Mouse (Mus musculus) adrenal gland, adult 2 months (tissue): ENCODE data around the gene 4930563M21Rik. TPM values are rescaled to one million over a fixed set of nuclear protein-coding genes. Genes with fewer than 3 reads are reported as not detected.
A peak's percentile ranks its signal among the peaks of the same experiment; 100 is the strongest.
"Not testable (repeated sequence)": the region's sequence is repeated elsewhere in the genome, so short reads cannot be mapped to it uniquely, and the experiment has no call there.

ENCODE experiments used
- DNase-seq: peaks from one replicate; pipeline ENCODE4 v3.0.0; 2021
- long read RNA-seq: library from polyadenylated mRNA; stranded (forward); transcript quantifications from one replicate; pipeline ENCODE4 v2.0.0, GENCODE M21; 2021
- polyA plus RNA-seq: library from polyadenylated mRNA; depleted of rRNA; stranded (reverse); fragments of >200 nt; gene quantifications from 2 replicates; pipeline ENCODE4 v1.2.3, GENCODE M21; 2012; rRNA removed
- total RNA-seq, 2 experiments: library from RNA; stranded (reverse); gene quantifications; 2 replicates each; pipeline ENCODE4 v1.2.3; 2021

Gene 4930563M21Rik
- not detected for total RNA-seq
- not detected in 2 replicates for polyA plus RNA-seq
- long read RNA-seq = 0 reads

DNA sequence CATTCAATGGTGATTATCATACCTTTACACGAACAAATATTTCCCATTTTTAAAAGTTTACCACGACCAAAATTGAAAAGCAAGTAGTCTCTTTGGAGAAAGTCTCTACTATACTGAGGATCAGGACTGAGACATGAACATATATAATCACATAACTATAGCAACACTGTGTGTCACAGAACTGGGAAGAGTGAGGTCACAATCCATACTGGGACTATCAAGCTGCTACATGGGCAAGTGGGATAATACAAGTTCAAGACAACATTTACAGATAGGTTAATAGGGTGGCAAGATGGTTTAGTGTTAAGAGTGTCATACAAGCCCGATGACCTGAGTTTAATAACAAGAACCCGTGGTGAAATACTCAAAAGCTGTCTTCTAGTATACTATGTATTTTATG, at the start of gene 4930563M21Rik:
Gene 4930563M21Rik, minus strand, starts transcription at position 101 of the 400 bp plus-strand sequence.
- DNase-seq = no peak

DNA sequence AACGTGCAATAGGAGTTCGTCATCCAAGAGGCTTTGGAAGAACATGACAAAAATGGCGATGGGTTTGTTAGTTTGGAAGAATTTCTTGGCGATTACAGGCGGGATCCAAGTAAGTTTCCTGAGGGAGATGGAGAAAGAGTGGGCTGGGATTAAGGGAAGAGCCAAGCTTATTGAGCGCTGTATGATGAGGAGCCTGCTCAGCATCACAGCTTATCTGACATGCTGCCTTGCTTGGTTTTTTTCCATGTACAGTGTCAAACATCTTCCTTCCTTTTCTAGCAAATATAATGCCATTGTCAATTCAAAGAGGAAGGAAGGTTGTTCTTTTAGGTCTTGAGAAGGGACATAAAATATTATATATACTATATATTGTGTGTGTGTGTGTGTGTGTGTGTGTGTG, 45.8 kb upstream of the 4930563M21Rik start:
- DNase-seq = no peak

DNA sequence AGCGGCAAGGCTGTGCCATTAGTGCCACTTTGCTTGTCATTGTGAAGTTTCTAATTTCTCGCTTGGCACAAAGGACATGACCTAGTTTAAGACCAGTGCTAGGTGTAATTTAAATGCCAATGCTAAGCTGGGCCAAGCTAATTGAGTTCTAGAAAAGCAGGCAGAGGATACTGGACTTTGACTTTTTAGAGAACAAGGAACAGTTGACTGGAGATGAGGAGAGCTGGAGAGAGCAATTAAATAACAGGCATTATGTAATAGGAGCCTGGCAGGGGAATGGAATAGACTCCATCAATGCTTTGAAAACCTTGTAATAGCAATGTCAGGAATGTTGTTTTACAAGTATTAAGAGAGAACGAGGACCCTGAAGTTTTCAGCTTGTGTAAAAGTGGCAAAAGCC, 43.4 kb upstream of the 4930563M21Rik start:
- DNase-seq = no peak

DNA sequence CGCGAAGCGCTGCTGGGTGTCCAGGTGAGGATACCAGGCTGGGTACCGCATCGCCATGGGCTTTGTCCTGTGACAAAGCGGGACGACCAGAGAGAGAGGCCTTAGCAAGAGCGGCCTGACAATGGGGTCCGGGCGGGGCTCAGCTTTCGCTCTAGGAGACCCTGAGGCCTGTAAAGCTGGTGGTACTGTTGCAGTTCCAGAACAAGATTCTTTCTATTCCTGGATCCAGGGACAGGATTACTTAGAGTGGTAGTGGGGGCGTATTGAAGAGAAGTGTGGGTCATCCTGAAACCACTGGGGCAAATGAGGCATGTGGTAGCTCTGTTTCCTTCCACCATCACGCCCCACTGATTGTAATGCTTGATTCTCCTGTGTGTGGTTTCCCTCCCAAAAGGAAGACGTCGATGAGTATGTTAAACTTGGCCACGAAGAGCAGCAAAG, 31.9 kb upstream of the 4930563M21Rik start:
- no peak for DNase-seq

DNA sequence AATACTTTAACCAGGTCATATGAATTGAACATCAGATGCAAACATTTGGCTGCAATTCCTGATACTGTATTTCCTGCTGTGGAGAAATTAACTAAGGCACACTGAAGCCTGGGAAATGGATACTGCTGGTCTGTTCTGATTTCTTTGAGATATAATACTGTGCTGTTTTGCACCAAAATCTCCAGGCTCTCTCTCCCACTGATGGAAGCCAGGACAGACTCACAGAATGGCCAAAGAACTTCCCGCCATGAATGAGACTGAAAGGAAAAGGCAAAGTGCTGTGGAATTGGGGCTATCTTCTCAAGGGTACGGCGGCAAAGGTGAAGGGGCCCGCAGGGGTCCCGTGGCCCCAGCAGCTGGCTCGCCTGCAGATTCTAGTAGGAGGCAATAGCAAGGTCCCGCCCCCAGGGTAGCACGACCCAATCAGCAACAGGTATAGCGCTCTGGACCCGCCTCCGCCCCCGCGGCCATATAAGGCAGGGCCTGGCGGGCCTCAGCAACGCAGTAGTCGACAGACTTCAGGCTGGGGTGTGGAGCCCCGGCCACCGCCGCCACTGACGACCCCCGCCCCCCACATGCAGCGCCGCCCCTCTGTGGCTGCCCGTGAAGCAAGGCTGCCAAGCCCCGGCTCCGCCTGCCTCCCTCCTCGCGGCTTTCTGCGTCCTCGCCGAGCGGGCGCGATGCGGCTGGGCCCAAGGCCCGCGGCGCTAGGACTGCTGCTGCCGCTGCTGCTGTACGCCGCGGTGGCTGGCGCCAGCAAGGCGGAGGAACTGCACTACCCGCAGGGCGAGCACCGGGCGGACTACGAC, 31.2 kb upstream of the 4930563M21Rik start, which contains the start of gene Rcn2:
Gene Rcn2, plus strand, starts transcription at position 474 of the 809 bp plus-strand sequence.
- DNase-seq = peak; percentile 98

DNA sequence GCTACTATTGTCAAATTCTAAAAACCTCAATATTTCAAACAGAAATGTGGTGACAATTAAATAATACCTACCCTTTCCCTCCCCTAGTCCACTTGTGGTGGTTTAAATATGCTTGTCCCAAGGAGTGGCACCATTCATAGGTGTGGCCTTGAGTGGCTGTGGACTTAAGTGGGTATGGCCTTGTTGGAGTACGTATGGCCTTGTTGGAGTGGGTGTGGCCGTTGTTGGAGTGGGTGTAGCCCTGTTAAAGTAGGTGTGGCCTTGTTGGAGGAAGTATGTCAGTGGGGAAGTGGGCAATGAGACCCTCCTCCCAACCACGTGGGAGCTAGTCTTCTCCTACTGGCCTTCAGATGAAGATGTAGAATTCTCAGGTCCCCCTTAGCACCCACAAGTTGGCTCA, 21.9 kb upstream of the 4930563M21Rik start:
- DNase-seq = no peak

DNA sequence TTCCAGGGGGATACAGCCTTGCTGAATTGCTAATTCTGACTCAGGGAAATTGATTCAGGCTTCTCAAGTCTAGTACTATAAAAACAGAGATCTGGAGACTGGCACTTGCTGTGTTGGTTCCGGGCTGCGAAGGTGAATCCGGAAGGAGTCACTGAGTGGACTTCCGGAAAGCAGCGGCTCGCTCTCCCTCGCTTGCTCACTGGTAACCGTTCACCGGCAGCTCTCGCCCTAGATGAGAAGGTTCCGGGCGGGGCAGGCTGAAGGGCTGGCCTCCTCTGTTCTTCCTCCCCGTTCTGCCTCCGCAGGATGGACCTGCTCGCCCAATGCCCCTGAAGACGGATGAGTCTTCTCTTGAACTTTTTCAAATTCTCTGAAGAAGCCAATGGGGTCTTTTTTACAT, 16.9 kb upstream of the 4930563M21Rik start:
- DNase-seq = no peak

DNA sequence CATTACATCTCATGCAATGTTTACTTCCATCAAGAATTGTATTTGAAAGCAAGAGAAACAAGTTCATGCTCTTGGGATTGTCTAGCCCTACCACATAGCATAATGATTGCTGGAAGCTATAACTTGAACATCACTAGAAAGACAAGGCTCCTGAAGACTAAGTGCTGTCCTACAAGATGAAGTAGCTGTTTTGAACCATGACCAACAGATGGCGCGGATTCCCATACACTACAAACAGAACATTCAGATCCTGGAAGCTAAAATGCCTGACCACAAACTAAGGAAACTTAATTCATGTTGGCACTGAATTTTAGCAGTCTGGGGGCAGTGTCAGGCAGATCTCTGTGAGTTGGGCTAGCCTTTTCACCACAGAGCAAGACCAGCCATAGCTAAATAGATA, 14.4 kb upstream of the 4930563M21Rik start:
- DNase-seq = no peak

DNA sequence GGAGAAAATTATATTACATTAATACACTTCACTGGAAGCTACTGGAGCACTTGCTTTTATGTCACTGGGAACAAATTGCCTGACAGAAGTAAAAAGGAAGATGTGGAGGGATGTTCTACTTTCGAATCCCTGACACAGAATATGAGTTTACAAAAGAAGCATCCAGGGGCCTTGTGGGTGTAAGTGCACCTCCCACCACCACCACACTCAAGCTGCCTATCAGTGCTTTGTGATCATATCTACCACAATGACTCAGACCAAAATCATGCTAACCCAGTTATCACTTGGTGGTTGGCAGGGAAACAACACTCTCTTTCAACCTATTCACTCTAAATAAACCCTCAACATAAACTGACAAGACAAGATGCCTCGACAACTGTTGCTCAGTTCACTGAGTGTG, 5.7 kb downstream of the 4930563M21Rik start:
- DNase-seq = not testable (repeated sequence)

DNA sequence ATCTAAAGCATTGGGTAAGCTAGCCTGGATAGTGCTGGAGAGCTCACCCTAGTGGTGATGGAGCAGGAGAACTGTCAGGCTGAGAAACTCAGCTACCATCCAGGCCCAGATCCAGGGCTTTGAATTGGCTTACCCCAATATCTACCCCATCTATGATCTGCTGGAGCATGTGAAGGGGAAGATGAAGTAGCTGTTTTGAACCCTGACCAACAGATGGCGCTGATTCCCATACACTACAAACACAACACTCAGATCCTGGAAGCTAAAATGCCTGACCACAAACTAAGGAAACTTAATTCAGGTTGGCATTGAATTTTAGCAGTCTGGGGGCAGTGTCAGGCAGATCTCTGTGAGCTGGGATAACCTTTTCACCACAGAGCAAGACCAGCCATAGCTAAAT, 63.5 kb downstream of the 4930563M21Rik start:
- peak; percentile 33 for DNase-seq

DNA sequence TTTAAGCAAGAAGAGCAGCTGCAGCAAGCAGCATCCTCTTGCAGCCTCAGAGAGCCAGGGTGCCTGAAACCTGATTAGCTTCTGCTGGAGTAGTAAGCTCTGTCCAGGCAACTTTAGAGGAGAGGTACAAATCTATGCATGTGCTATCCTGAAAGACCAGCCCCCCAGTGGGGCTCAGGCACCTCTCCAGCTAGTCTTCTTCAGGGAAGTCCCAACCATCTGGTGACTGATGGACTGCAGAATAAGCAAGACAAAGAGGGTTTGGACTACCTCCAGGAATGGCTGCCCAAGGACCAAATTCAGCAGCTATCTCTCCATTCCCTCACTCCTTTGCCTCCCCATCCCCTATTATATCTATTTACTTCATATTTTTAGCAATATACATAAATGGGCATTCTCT, 69.0 kb downstream of the 4930563M21Rik start:
- DNase-seq = no peak

DNA sequence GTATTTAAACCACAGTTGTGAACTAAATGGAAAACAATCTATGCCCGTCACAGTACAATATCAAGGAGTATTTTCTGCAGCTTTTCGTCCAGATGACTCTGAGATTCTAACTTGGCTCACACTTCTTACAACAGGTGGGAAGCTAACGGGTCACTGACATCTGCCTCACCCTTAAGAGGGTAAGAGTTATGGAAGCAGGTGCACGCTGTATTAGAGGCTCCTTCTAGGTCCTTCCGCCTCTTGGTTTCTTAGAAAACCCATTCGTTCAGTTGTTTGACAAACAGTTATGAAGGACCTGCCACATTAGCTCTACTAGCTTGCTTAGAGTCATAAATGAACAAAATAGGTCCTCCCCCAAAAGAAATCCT, 71.7 kb downstream of the 4930563M21Rik start:
- no peak for DNase-seq

DNA sequence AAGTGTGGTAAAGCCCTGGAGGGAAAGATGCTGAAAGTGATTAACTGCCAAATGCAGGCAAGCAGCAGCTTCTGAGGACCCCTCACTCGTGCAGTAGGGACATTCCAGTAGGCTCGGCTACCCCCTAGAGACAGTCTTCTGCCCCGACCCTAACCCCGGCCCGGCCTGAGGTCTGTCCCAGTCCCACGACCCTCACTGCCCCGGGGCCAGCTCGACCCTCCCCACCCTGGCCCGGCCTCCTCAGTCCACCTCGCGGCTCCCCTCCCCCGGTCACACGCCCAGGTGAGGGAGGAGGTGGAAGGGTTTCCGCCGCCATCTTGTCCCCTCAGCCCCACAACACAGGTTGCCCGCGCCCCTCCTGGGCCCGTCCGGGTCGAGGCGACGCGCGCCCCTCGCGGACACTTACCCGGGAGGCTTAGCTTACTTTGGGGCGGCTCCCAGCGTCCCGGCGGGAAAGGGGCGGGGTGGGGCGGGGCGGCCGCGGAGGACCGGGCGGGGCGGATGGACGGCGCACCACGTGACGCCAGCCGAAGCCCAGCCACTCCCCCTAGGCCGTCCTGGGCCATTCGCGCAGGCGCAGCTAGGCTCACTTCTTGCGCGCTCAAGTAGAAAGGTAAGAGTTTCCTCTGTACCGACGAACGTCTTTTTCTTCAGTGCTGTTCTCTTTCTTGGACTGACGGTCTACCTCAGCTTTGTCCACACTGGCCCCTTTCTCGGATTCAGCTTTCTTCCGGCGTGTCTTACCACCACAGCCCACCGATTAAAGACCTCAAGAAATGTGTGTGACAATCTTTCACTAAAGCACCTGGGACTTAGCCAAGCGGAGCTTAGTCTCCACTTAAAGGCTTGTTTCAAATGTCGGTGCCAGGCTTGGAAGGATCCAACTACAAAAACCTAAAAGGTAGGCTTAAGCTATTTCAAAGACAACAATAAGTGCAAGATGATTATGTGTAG, 72.4 kb downstream of the 4930563M21Rik start, which contains the start of gene Scaper:
Gene Scaper, minus strand, starts transcription at position 456 of the 954 bp plus-strand sequence.
- peak; percentile 93 for DNase-seq

DNA sequence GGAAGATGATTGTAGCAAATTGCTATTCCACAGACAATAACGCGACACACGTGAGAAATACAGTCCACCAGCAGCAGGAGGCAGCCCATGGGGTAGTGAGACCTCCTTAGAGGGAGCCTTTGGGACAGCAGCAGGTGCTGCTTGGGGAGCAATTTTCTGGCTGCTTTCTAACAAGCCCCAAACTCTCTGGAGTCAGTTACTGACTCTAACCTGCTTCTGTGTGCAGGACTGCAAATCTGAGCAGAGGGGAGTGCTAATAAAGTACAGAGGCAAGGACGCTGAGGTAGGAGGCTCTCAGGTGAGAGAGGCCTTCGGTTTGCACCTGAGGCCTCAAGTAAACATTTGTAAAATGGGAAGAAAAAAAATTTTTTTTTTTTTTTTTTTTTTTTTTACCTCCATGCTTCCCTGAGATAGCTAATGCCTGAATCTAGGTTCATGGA, 73.1 kb downstream of the 4930563M21Rik start:
- no peak for DNase-seq

DNA sequence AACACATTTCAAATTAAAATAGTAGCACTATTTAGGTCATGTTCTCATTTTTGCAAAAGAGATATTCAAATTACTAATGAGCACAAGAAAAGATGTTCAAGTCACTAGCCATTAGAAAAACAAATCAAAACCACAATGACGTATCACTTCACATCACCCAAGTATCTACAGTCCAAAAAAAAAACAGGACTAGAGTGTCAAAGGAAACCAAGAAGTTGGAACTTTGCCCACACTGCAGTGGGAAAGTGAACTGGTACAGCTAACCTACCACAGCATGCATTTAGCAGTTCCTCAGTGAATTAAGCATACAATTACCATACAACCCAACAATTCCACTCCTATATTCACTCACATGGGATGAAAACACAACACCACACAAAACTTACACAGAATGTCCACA, 77.9 kb downstream of the 4930563M21Rik start:
- DNase-seq = no peak

DNA sequence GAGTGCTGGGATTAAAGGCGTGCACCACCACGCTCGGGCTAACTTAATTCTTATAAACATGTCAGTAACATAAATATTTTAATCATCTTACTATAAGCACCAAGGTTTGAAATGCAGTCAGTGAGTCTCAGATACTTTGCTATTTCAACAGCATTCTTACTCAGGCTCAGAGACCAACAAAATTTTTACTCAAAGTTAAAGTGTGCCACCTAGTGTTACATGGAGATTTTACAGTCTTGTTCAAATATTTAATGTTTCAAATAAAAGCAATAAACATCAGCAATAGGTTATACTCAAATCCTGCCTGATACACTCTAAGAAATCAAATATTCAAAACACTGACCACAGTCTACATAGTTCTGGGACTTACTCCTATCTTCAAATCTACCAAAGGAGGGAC, 91.8 kb downstream of the 4930563M21Rik start:
- no peak for DNase-seq

DNA sequence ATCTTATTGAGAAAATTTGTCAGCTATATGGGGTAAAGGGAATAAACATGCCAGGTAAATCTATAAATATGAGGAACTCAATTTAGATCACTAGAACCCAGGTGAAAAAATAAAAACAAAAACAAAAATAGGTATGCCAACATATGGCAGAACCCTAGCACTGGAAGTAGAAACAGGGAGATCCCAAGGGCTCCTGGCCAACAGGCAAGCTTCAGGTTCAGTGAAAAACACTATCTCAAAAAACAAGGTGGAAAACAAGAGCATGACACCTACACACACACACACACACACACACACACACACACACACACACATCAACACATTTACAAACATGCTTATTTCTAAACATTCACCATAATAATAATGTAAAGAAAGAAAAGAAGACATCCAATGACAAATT, 93.6 kb downstream of the 4930563M21Rik start:
- no peak for DNase-seq

Other genes with a start within 250 kb of the 4930563M21Rik start
- 10 to 100 TPM; 10.9 to 12.3 TPM for gene Scaper, start 72.4 kb downstream of the 4930563M21Rik start, total RNA-seq
- gene Scaper, start 72.4 kb downstream of the 4930563M21Rik start, polyA plus RNA-seq = 2.9 TPM in 2 replicates
- 10 to 100 TPM; 26.0 to 47.8 TPM for gene Rcn2, start 31.3 kb upstream of the 4930563M21Rik start, total RNA-seq
- 129 and 145 TPM in 2 replicates for gene Rcn2, start 31.3 kb upstream of the 4930563M21Rik start, polyA plus RNA-seq
- gene Pstpip1, start 79.4 kb upstream of the 4930563M21Rik start, total RNA-seq = 1 to 10 TPM; 1.2 to 2.1 TPM
- gene Pstpip1, start 79.4 kb upstream of the 4930563M21Rik start, polyA plus RNA-seq = 2.0 and 3.1 TPM in 2 replicates
- gene Tspan3, start 154.9 kb upstream of the 4930563M21Rik start, total RNA-seq = 100 to 1,000 TPM in 1 of 2 experiments, 10 to 100 TPM in 1; 80.4 to 133 TPM
- gene Tspan3, start 154.9 kb upstream of the 4930563M21Rik start, polyA plus RNA-seq = 158 and 160 TPM in 2 replicates